Mouse (Mus musculus) frontal cortex, adult (tissue): ENCODE measurements around the gene Trim29.

ENCODE experiments used
- ATAC-seq: cut with Nextera tagmentation; 2 replicates; pipeline ENCODE4 v1.9.2; 2017; ENCODE audit warnings: mild to moderate bottlenecking, moderate library complexity, mixed read lengths; ENCODE audit not compliant: low TSS enrichment

The Trim29 gene

DNA sequence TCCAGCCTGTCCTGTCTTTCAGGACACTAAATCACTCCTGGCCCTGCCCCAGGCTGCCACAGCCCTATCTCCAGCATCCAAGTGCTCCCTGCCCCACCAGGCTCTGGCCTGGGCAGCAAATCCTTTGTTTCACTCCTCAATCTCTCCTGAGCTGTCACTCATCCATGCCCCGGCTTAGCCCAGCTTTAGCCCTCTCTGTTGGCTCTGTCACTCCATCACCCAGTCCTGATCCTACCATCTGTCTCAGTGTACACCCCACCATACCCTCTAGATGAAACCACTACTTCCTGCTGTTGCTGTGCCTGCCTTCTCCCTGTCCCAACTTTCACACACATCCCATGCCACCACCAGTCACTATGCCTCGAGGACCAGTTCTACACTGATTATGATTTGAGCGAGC, 73.8 kb downstream of the Trim29 start:
- no peak for ATAC-seq
